Mouse (Mus musculus) intestine, postnatal 0 days (tissue): Measurements from ENCODE around the gene BC005537. TPM values are rescaled to one million over a fixed set of nuclear protein-coding genes. Genes with fewer than 3 reads are reported as not detected.

Experiments
- ATAC-seq: fragments of 200-750 bp; cut with Nextera tagmentation; 2 replicates; pipeline ENCODE4 v1.8.0; 2017; ENCODE audit warnings: mild to moderate bottlenecking, moderate TSS enrichment, moderate library complexity
- H3K27ac ChIP-seq: fragments of 300-500 bp; sonication (generic); 2 replicates; pipeline ENCODE4 v1.5.1; 2014; ENCODE audit warnings: mild to moderate bottlenecking, low read depth, low read length, moderate library complexity
- H3K27me3 ChIP-seq: fragments of 300-500 bp; sonication (generic); replicated peaks from 2 replicates; pipeline ENCODE4 v1.6.1; 2014; ENCODE audit warnings: low read length, mixed read lengths; ENCODE audit not compliant: control insufficient read depth, insufficient read depth
- H3K36me3 ChIP-seq: fragments of 300-500 bp; sonication (generic); 2 replicates; pipeline ENCODE4 v1.6.1; 2014; ENCODE audit warnings: mild to moderate bottlenecking, moderate library complexity; ENCODE audit not compliant: control insufficient read depth, insufficient read depth
- H3K4me1 ChIP-seq: fragments of 300-500 bp; sonication (generic); replicated peaks from 2 replicates; pipeline ENCODE4 v1.6.1; 2014; ENCODE audit warnings: antibody characterized with exemption, low read length, mixed read lengths; ENCODE audit not compliant: control insufficient read depth, insufficient read depth
- H3K4me2 ChIP-seq: fragments of 300-500 bp; sonication (generic); replicated peaks from 2 replicates; pipeline ENCODE4 v1.6.1; 2014; ENCODE audit warnings: low read depth, mild to moderate bottlenecking, moderate library complexity
- H3K4me3 ChIP-seq: fragments of 300-500 bp; sonication (generic); 2 replicates; pipeline ENCODE4 v1.5.1; 2014; ENCODE audit warnings: low read depth, low read length
- H3K9ac ChIP-seq: fragments of 300-500 bp; sonication (generic); 2 replicates; pipeline ENCODE4 v1.6.1; 2014; ENCODE audit warnings: mild to moderate bottlenecking, low read depth, low read length
- H3K9me3 ChIP-seq: fragments of 300-500 bp; sonication (generic); 2 replicates; pipeline ENCODE4 v1.6.1; 2016; ENCODE audit warnings: mixed run types; ENCODE audit not compliant: control insufficient read depth
- CTCF ChIP-seq: sonication (generic); IDR thresholded peaks from 2 replicates; pipeline ENCODE4 v1.5.1; 2016; ENCODE audit warnings: low read depth, mild to moderate bottlenecking, control low read depth, antibody characterized with exemption, moderate library complexity
- WGBS: fragments of 180-500 bp; shearing (Covaris S2); extraction: QIAGEN DNeasy Blood & Tissue Kit; methylation state at CpG from one replicate; pipeline ENCODE4 v1.1.7; 2014; 5-methylcytosine and 5-hydroxymethylcytosine counted together
- polyA plus RNA-seq: library from polyadenylated mRNA; unstranded; fragments of >200 nt; fragmentation: Nextera tagmentation; extraction: Ambion mirVana; gene quantifications from 2 replicates; pipeline ENCODE4 v1.2.1, GENCODE M21; 2015

The BC005537 gene
- polyA plus RNA-seq, 1 experiment from 2014 or later: 15.4 TPM

GRCm38 (mm10) chr13:24778706-24779380 lies 22.6 kb upstream of the BC005537 start:
- TF ChIP-seq CTCF: no peak
- H3K4me2 ChIP-seq: no peak overlapping the region
- ATAC-seq: no peak
- WGBS: 83% methylated on average over 8 of the region's 8 CpGs
- no peaks in the 10 kb centered on the region for H3K27me3 ChIP-seq
- H3K4me3 ChIP-seq: no peak overlapping the region
- no peak overlapping the region for H3K9ac ChIP-seq
- H3K4me1 ChIP-seq: no peaks in the 10 kb centered on the region
- H3K9me3 ChIP-seq: no peaks in the 10 kb centered on the region
- no peak overlapping the region for H3K27ac ChIP-seq
- no peaks in the 10 kb centered on the region for H3K36me3 ChIP-seq

- Histone ChIP-seq H3K4me2 (no peak overlapping the region), H3K9ac (no peak overlapping the region), H3K27me3 (no peaks in the 10 kb centered on the region), H3K36me3 (no peaks in the 10 kb centered on the region), H3K27ac (no peak overlapping the region), H3K4me3 (no peak overlapping the region), H3K4me1 (no peaks in the 10 kb centered on the region), H3K9me3 (no peaks in the 10 kb centered on the region)
- TF ChIP-seq CTCF: no peak
- WGBS: 52% methylated on average over 5 of the region's 5 CpGs
- ATAC-seq: no peak
These were observed 19.5 kb upstream of the BC005537 start for GRCm38 (mm10) chr13:24781916-24782315.

- Histone ChIP-seq H3K4me3 (no peak overlapping the region), H3K4me2 (no peak overlapping the region), H3K9ac (no peak overlapping the region), H3K27ac (no peak overlapping the region), H3K27me3 (no peaks in the 10 kb centered on the region), H3K4me1 (no peaks in the 10 kb centered on the region; the same call in 1 of the 2 replicates), H3K9me3 (no peaks in the 10 kb centered on the region), H3K36me3 (no peaks in the 10 kb centered on the region)
- ATAC-seq: no peak
- TF ChIP-seq CTCF: no peak
- WGBS: 61% methylated on average over 11 of the region's 11 CpGs
These were observed 15.4 kb upstream of the BC005537 start for GRCm38 (mm10) chr13:24786014-24786490.

GRCm38 (mm10) chr13:24787477-24787876 lies 14.0 kb upstream of the BC005537 start:
- no peak for TF ChIP-seq CTCF
- no peak for ATAC-seq
- Histone ChIP-seq H3K4me3 (no peak overlapping the region), H3K9ac (no peak overlapping the region), H3K9me3 (no peaks in the 10 kb centered on the region), H3K27me3 (no peaks in the 10 kb centered on the region), H3K4me2 (no peak overlapping the region), H3K36me3 (no peaks in the 10 kb centered on the region), H3K27ac (no peak overlapping the region), H3K4me1 (no peaks in the 10 kb centered on the region; the same call in 1 of the 2 replicates)
- WGBS: 85% methylated on average over 5 of the region's 5 CpGs

GRCm38 (mm10) chr13:24791349-24791748 lies 10.1 kb upstream of the BC005537 start:
- no peak overlapping the region for H3K9ac ChIP-seq
- no peak for TF ChIP-seq CTCF
- H3K36me3 ChIP-seq: no peaks in the 10 kb centered on the region
- ATAC-seq: peak; percentile 89
- H3K27me3 ChIP-seq: no peaks in the 10 kb centered on the region
- 28% methylated on average over 2 of the region's 2 CpGs for WGBS
- H3K4me1 ChIP-seq: no peaks in the 10 kb centered on the region; the same call in 1 of the 2 replicates
- H3K4me3 ChIP-seq: no peak overlapping the region
- H3K4me2 ChIP-seq: no peak overlapping the region
- no peaks in the 10 kb centered on the region for H3K9me3 ChIP-seq
- H3K27ac ChIP-seq: no peak overlapping the region

GRCm38 (mm10) chr13:24792411-24793045 lies 8.9 kb upstream of the BC005537 start:
- no peak overlapping the region for H3K9ac ChIP-seq
- H3K27me3 ChIP-seq: no peaks in the 10 kb centered on the region
- no peak overlapping the region for H3K4me3 ChIP-seq
- WGBS: 76% methylated on average over 9 of the region's 9 CpGs
- H3K4me2 ChIP-seq: no peak overlapping the region
- no peaks in the 10 kb centered on the region for H3K36me3 ChIP-seq
- no peak overlapping the region for H3K27ac ChIP-seq
- ATAC-seq: no peak
- no peak for TF ChIP-seq CTCF
- H3K4me1 ChIP-seq: no peaks in the 10 kb centered on the region; the same call in 1 of the 2 replicates
- H3K9me3 ChIP-seq: no peaks in the 10 kb centered on the region
